Mouse (Mus musculus): ENCODE measurements around the gene Npff. TPM values are rescaled to one million over a fixed set of nuclear protein-coding genes. Genes with fewer than 3 reads are reported as not detected.

Gene Npff
- polyA plus RNA-seq, 1 experiment from 2014 or later = 2.0 TPM

DNA sequence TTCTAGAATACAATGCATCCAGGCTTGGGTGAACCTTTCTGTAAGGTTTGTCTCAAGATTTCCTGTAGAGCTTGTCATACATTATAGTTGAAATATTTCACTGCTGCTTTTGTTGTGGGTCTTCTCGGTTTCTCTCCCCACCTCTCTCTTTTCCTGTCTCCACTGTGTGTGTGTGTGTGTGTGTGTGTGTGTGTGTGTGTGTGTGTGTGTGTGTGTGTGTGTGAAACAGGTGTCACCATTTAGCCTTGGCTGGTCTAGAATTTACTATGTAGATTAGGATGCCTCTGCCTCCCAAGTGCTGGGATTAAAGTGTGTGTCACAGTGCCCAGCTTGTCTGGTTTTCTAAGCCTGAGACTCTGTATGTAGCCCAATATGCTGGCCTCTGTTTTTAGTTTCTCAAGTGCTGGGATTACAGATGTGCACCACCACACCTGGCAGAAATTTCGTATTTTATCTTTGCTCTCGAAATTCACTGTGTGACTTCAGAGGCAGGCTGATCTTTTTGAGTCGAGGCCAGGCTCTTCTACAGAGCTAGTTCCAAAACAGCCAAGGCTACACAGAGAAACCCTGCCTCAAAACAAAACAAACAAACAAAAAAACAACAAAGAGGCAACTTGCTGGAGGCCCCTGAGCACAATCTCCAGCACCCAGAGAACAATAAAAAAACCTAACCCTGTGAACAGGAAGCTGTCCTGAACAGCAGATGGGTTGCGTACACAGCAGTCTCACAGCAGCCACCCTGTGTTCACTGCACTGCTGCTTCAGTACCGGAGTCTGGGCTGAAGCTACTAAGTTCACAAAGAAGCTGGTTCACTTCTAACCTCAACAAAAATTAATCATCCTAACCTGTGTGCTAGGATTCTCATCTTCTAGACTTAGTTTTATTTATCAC, 1.6 kb upstream of the Npff start:
- Histone ChIP-seq H3K4me2 (replicated peaks; ENCODE audit: low read depth, low read length) (no peak overlapping the region), H3K9ac (replicated peaks; ENCODE audit: low read length) (no peak overlapping the region), H3K27me3 (ENCODE audit: insufficient read depth, low read length) (no peaks in the 10 kb centered on the region), H3K36me3 (ENCODE audit: insufficient read depth, low read length) (peaks cover 54% of the 10 kb centered on the region), H3K9me3 (ENCODE audit: low read length) (no peaks in the 10 kb centered on the region), H3K4me3 (ENCODE audit: low read length) (no peak overlapping the region), H3K4me1 (ENCODE audit: insufficient read depth, low read length) (no peaks in the 10 kb centered on the region), H3K27ac (ENCODE audit: low read length) (no peak overlapping the region)
- 70% methylated on average over 6 of the region's 6 CpGs for WGBS
- no peak for ATAC-seq (ENCODE audit: low FRiP score, low TSS enrichment)

DNA sequence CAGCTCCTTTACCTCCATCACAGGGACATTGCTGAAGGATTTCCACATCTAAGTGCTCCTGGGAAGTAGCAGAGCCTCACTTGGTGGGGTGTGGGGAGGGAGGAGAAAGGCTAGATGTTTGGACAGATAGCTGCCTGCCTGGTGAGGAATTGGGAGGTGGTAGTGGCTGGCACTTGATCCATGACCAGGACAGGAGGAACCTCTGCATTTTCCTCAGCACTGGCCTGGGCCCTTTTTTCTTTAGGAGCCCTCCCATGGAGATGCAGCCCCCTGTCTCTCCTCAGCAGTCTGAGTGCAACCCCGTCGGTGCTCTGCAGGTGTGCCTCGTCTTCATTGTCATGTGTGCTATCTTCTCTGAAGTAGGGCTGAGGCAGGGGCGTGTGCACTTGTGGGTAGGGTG, 3.3 kb downstream of the Npff start:
- Histone ChIP-seq H3K4me3 (ENCODE audit: low read length) (no peak overlapping the region), H3K9me3 (ENCODE audit: low read length) (no peaks in the 10 kb centered on the region), H3K9ac (replicated peaks; ENCODE audit: low read length) (no peak overlapping the region), H3K27me3 (ENCODE audit: insufficient read depth, low read length) (no peaks in the 10 kb centered on the region), H3K36me3 (ENCODE audit: insufficient read depth, low read length) (peaks cover 22% of the 10 kb centered on the region), H3K27ac (ENCODE audit: low read length) (no peak overlapping the region), H3K4me1 (ENCODE audit: insufficient read depth, low read length) (peaks cover 17% of the 10 kb centered on the region), H3K4me2 (replicated peaks; ENCODE audit: low read depth, low read length) (no peak overlapping the region)
- no peak for ATAC-seq (ENCODE audit: low FRiP score, low TSS enrichment)
- 69% methylated on average over 4 of the region's 4 CpGs for WGBS

GRCm38 (mm10) chr15:102520416-102520815, 4.3 kb downstream of the Npff start:
- H3K27me3 ChIP-seq (ENCODE audit: insufficient read depth, low read length) = no peaks in the 10 kb centered on the region
- H3K4me1 ChIP-seq (ENCODE audit: insufficient read depth, low read length) = peaks cover 27% of the 10 kb centered on the region
- no peaks in the 10 kb centered on the region for H3K9me3 ChIP-seq (ENCODE audit: low read length)
- no peak overlapping the region for H3K4me3 ChIP-seq (ENCODE audit: low read length)
- no peak for ATAC-seq (ENCODE audit: low FRiP score, low TSS enrichment)
- no peak overlapping the region for H3K4me2 ChIP-seq (replicated peaks; ENCODE audit: low read depth, low read length)
- H3K36me3 ChIP-seq (ENCODE audit: insufficient read depth, low read length) = peaks cover 22% of the 10 kb centered on the region
- WGBS = 65% methylated on average over 4 of the region's 4 CpGs
- no peak overlapping the region for H3K27ac ChIP-seq (ENCODE audit: low read length)
- peak overlapping the region; percentile 54; the same call in 1 of the 2 replicates for H3K9ac ChIP-seq (replicated peaks; ENCODE audit: low read length)

GRCm38 (mm10) chr15:102519211-102520141, 5.3 kb downstream of the Npff start:
- peak overlapping the region; percentile 85 for H3K9ac ChIP-seq (replicated peaks; ENCODE audit: low read length)
- 54% methylated on average over 17 of the region's 17 CpGs for WGBS
- H3K27ac ChIP-seq (ENCODE audit: low read length) = peak overlapping the region; percentile 99
- H3K9me3 ChIP-seq (ENCODE audit: low read length) = no peaks in the 10 kb centered on the region
- peaks cover 22% of the 10 kb centered on the region for H3K36me3 ChIP-seq (ENCODE audit: insufficient read depth, low read length)
- H3K4me3 ChIP-seq (ENCODE audit: low read length) = peak overlapping the region; percentile 66
- peak overlapping the region; percentile 84 for H3K4me2 ChIP-seq (replicated peaks; ENCODE audit: low read depth, low read length)
- no peaks in the 10 kb centered on the region for H3K27me3 ChIP-seq (ENCODE audit: insufficient read depth, low read length)
- ATAC-seq (ENCODE audit: low FRiP score, low TSS enrichment) = no peak
- H3K4me1 ChIP-seq (ENCODE audit: insufficient read depth, low read length) = peaks cover 30% of the 10 kb centered on the region

- Histone ChIP-seq H3K9me3 (ENCODE audit: low read length) (no peaks in the 10 kb centered on the region), H3K9ac (replicated peaks; ENCODE audit: low read length) (peak overlapping the region; percentile 85), H3K4me3 (ENCODE audit: low read length) (peak overlapping the region; percentile 66), H3K27ac (ENCODE audit: low read length) (peak overlapping the region; percentile 99), H3K27me3 (ENCODE audit: insufficient read depth, low read length) (no peaks in the 10 kb centered on the region), H3K4me2 (replicated peaks; ENCODE audit: low read depth, low read length) (peak overlapping the region; percentile 84), H3K4me1 (ENCODE audit: insufficient read depth, low read length) (peaks cover 30% of the 10 kb centered on the region), H3K36me3 (ENCODE audit: insufficient read depth, low read length) (peaks cover 17% of the 10 kb centered on the region)
- no peak for ATAC-seq (ENCODE audit: low FRiP score, low TSS enrichment)
- WGBS = 16% methylated on average over 9 of the region's 9 CpGs
These were observed 5.9 kb downstream of the Npff start for GRCm38 (mm10) chr15:102518859-102519201.

- Histone ChIP-seq H3K27ac (ENCODE audit: low read length) (peak within 1 kb of the TSS; percentile 99), H3K4me3 (ENCODE audit: low read length) (peak within 1 kb of the TSS; percentile 66), H3K4me1 (ENCODE audit: insufficient read depth, low read length) (peaks cover 30% of the 10 kb centered on the region), H3K9ac (replicated peaks; ENCODE audit: low read length) (peak within 1 kb of the TSS; percentile 85), H3K27me3 (ENCODE audit: insufficient read depth, low read length) (no peaks in the 10 kb centered on the region), H3K4me2 (replicated peaks; ENCODE audit: low read depth, low read length) (peak within 1 kb of the TSS; percentile 84), H3K9me3 (ENCODE audit: low read length) (no peaks in the 10 kb centered on the region), H3K36me3 (ENCODE audit: insufficient read depth, low read length) (peaks cover 13% of the 10 kb centered on the region)
- ATAC-seq (ENCODE audit: low FRiP score, low TSS enrichment) = peak; percentile 93
- 1% methylated on average over 60 of the region's 60 CpGs for WGBS
These were observed 6.5 kb downstream of the Npff start, which contains the start of gene Tarbp2 for GRCm38 (mm10) chr15:102517976-102518858. Tarbp2 (plus strand) TSS chr15:102518192.

DNA sequence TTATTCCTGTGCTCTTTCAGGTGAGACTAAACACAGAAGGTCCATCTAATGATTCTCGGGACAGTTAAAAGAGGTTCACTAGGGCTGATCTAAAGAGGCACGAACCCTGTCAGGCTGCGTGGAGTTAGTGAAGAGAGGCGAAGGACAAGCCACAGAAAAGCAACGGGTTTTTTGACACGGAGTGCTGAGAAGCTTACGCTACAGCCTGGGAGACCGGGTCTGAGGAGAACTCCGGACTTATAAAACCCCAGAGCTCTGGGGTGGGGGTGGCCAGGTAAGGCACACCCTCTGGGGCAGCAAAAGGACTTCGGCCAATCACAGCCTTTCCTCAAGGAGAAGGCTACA, 7.1 kb downstream of the Npff start:
- Histone ChIP-seq H3K9me3 (ENCODE audit: low read length) (no peaks in the 10 kb centered on the region), H3K9ac (replicated peaks; ENCODE audit: low read length) (peak overlapping the region; percentile 76), H3K4me3 (ENCODE audit: low read length) (peak overlapping the region; percentile 66), H3K27ac (ENCODE audit: low read length) (peak overlapping the region; percentile 77), H3K4me1 (ENCODE audit: insufficient read depth, low read length) (peaks cover 34% of the 10 kb centered on the region), H3K36me3 (ENCODE audit: insufficient read depth, low read length) (peaks cover 11% of the 10 kb centered on the region), H3K27me3 (ENCODE audit: insufficient read depth, low read length) (no peaks in the 10 kb centered on the region), H3K4me2 (replicated peaks; ENCODE audit: low read depth, low read length) (peak overlapping the region; percentile 84)
- no peak for ATAC-seq (ENCODE audit: low FRiP score, low TSS enrichment)
- 0% methylated on average over 10 of the region's 10 CpGs for WGBS

GRCm38 (mm10) chr15:102516728-102517404, 7.9 kb downstream of the Npff start, which contains the start of gene Map3k12:
Map3k12 (minus strand) TSS chr15:102517064.
- Histone ChIP-seq H3K4me2 (replicated peaks; ENCODE audit: low read depth, low read length) (peak within 1 kb of the TSS; percentile 84), H3K36me3 (ENCODE audit: insufficient read depth, low read length) (peaks cover 4% of the 10 kb centered on the region; the same call in 1 of the 2 replicates), H3K9ac (replicated peaks; ENCODE audit: low read length) (peak within 1 kb of the TSS; percentile 76), H3K27me3 (ENCODE audit: insufficient read depth, low read length) (no peaks in the 10 kb centered on the region), H3K27ac (ENCODE audit: low read length) (peak within 1 kb of the TSS; percentile 99), H3K4me3 (ENCODE audit: low read length) (peak within 1 kb of the TSS; percentile 66), H3K9me3 (ENCODE audit: low read length) (no peaks in the 10 kb centered on the region), H3K4me1 (ENCODE audit: insufficient read depth, low read length) (peaks cover 41% of the 10 kb centered on the region)
- under 1% methylated on average over 43 of the region's 43 CpGs for WGBS
- peak; percentile 7; the same call in 1 of the 2 replicates for ATAC-seq (ENCODE audit: low FRiP score, low TSS enrichment)
